Mouse (Mus musculus) limb, embryonic 15.5 days (tissue): Measurements from ENCODE around the gene Gm10057. TPM values are rescaled to one million over a fixed set of nuclear protein-coding genes. Genes with fewer than 3 reads are reported as not detected.
"Not testable (repeated sequence)": the region's sequence is repeated elsewhere in the genome, so short reads cannot be mapped to it uniquely, and the experiment has no call there.

Source experiments
- ATAC-seq: fragments of 200-750 bp; cut with Nextera tagmentation; 2 replicates; pipeline ENCODE4 v1.8.0; 2017; ENCODE audit warnings: low read depth, moderate TSS enrichment; ENCODE audit not compliant: insufficient number of reproducible peaks, low FRiP score, low TSS enrichment
- H3K27ac ChIP-seq: fragments of 300-500 bp; sonication (generic); 2 replicates; pipeline ENCODE4 v1.5.1; 2015; ENCODE audit warnings: moderate library complexity, mild to moderate bottlenecking, inconsistent platforms
- H3K27me3 ChIP-seq: fragments of 300-500 bp; sonication (generic); 2 replicates; pipeline ENCODE4 v1.6.1; 2015; ENCODE audit warnings: inconsistent platforms
- H3K36me3 ChIP-seq: fragments of 300-500 bp; sonication (generic); 2 replicates; pipeline ENCODE4 v1.6.1; 2015; ENCODE audit warnings: inconsistent platforms
- H3K4me1 ChIP-seq: fragments of 300-500 bp; sonication (generic); 2 replicates; pipeline ENCODE4 v1.6.1; 2015; ENCODE audit warnings: inconsistent platforms
- H3K4me2 ChIP-seq: fragments of 300-500 bp; sonication (generic); 2 replicates; pipeline ENCODE4 v1.6.1; 2015; ENCODE audit warnings: mild to moderate bottlenecking, inconsistent platforms
- H3K4me3 ChIP-seq: fragments of 300-500 bp; sonication (generic); 2 replicates; pipeline ENCODE4 v1.5.1; 2015; ENCODE audit warnings: mild to moderate bottlenecking, inconsistent platforms
- H3K9ac ChIP-seq: fragments of 300-500 bp; sonication (generic); 2 replicates; pipeline ENCODE4 v1.6.1; 2015; ENCODE audit warnings: inconsistent platforms
- H3K9me3 ChIP-seq: fragments of 300-500 bp; sonication (generic); 2 replicates; pipeline ENCODE4 v1.6.1; 2016; ENCODE audit warnings: inconsistent platforms
- polyA plus RNA-seq: library from polyadenylated mRNA; unstranded; fragments of >200 nt; fragmentation: Nextera tagmentation; extraction: Ambion mirVana; gene quantifications from 2 replicates; pipeline ENCODE4 v1.2.1, GENCODE M21; 2015

The Gm10057 gene
- polyA plus RNA-seq, result not detected in 2 replicates

DNA sequence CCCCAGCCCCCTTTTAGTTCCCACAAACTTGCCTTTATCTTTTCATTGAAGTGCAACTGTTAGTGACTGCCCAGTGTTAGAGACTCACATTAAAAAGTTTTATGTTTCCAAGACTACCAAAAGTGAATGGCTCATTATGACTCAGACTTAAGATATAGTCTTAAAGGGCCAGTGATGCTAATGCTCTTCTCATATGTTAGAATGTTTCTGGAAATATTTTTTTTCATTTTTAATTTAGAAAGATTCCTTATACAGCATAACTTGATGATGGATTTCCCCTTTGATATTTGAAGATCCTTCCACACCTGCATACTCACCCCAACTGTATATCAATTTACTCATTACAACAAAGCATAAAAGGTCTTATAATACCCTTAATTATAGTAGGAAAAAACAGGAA lies at the start of gene Gm10057:
Gene Gm10057 (minus strand): TSS at position 101 of the 400 bp plus-strand sequence.
- not testable (repeated sequence) for H3K4me2 ChIP-seq, H3K4me1 ChIP-seq, H3K27ac ChIP-seq, H3K36me3 ChIP-seq, H3K9ac ChIP-seq, H3K4me3 ChIP-seq, ATAC-seq, H3K27me3 ChIP-seq, H3K9me3 ChIP-seq

GRCm38 (mm10) chrX:154033727-154034126 lies 21.1 kb downstream of the Gm10057 start, which contains the start of gene 4921511M17Rik:
4921511M17Rik (minus strand) TSS chrX:154033827.
- not testable (repeated sequence) for H3K27me3 ChIP-seq, H3K36me3 ChIP-seq, H3K27ac ChIP-seq, H3K4me3 ChIP-seq, H3K4me2 ChIP-seq, H3K9me3 ChIP-seq, ATAC-seq, H3K9ac ChIP-seq, H3K4me1 ChIP-seq

DNA sequence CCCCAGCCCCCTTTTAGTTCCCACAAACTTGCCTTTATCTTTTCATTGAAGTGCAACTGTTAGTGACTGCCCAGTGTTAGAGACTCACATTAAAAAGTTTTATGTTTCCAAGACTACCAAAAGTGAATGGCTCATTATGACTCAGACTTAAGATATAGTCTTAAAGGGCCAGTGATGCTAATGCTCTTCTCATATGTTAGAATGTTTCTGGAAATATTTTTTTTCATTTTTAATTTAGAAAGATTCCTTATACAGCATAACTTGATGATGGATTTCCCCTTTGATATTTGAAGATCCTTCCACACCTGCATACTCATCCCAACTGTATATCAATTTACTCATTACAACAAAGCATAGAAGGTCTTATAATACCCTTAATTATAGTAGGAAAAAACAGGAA lies 42.3 kb downstream of the Gm10057 start, which contains the start of gene Samt1:
Gene Samt1 (minus strand): TSS at position 101 of the 400 bp plus-strand sequence.
- not testable (repeated sequence) for H3K4me3 ChIP-seq, ATAC-seq, H3K27ac ChIP-seq, H3K9ac ChIP-seq, H3K9me3 ChIP-seq, H3K4me2 ChIP-seq, H3K27me3 ChIP-seq, H3K36me3 ChIP-seq, H3K4me1 ChIP-seq

Other genes with a start within 250 kb of the Gm10057 start
- gene Spin2c, start 222.8 kb downstream of the Gm10057 start, polyA plus RNA-seq, result 19.0 and 19.5 TPM in 2 replicates
- gene Samt1, start 42.4 kb downstream of the Gm10057 start, polyA plus RNA-seq, result not detected in 2 replicates
- gene 4921511M17Rik, start 21.2 kb downstream of the Gm10057 start, polyA plus RNA-seq, result not detected in 2 replicates
- gene Gm15140, start 65.6 kb upstream of the Gm10057 start, polyA plus RNA-seq, result not detected in 2 replicates